Mouse (Mus musculus): ENCODE measurements at regions not wholly inside any gene's neighbourhood (a gene's known extent, or its start where the extent isn't known, plus 50 kb on each side); places are given as distances from the start of the nearest gene placed in this dataset.
"Not testable (repeated sequence)": the region's sequence is repeated elsewhere in the genome, so short reads cannot be mapped to it uniquely, and the experiment has no call there.

DNA sequence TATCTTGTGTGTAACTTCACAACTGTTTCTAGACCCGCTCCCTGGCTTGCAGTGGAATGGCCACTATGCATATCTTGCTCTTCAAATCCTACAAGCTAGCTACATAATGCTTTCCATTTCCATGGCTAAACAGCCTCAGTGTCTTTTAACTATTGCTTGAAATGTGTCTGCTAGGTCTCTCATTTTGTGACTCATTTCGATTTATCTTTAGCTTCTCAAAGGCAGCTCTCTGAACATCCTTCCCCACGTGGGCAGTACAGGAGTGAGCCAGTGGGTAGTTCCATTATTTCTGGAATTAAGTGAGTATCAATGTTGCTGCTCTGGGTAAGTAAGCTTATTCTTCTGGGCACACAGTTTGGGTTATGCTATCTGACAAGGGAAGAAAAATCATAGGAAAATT is 102.9 kb upstream of the Stxbp6 start:
- Histone ChIP-seq H3K79me2 (ENCODE audit: control insufficient read depth, insufficient read depth, low read length) (no peaks in the 10 kb centered on the region), H3K27ac (replicated peaks; ENCODE audit: insufficient read depth, low read depth, low read length) (no peak overlapping the region), H3K4me1 (ENCODE audit: control insufficient read depth, insufficient read depth, low read length) (no peaks in the 10 kb centered on the region), H3K36me3 (ENCODE audit: control insufficient read depth, insufficient read depth, low read length) (no peaks in the 10 kb centered on the region), H3K9ac (ENCODE audit: low read depth, low read length) (no peak overlapping the region), H3K4me3 (ENCODE audit: insufficient read depth, low read depth, low read length) (no peak overlapping the region), H3K27me3 (ENCODE audit: control insufficient read depth, insufficient read depth, low read length) (no peaks in the 10 kb centered on the region)
- TF ChIP-seq CTCF (IDR thresholded peaks at IDR 0.05; ENCODE audit: low read depth, low read length) (no peak), POLR2A (IDR thresholded peaks at IDR 0.05; ENCODE audit: extremely low read depth, insufficient read depth, low read length) (no peak)
- no peak for DNase-seq (ENCODE audit: extremely low read depth, low read depth, low spot score)
- 75% methylated on average over 3 of the region's 3 CpGs for WGBS

DNA sequence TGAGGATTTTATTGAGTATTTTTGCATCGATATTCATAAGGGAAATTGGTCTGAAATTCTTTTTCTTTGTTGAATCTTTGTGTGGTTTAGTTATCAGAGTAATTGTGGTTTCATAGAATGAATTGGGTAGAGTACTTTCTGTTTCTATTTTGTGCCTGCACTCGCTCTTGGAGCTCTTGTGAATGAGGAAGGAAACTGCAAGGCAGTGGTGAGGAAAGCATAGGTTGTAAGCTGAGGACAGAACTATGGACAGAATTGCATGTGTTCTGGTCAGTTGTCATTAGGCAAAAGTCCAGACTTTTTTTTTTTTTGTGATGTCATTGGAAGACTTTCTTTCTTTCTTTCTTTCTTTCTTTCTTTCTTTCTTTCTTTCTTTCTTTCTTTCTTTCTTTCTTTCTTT is 100.8 kb upstream of the Stxbp6 start:
- H3K27me3 ChIP-seq (ENCODE audit: control insufficient read depth, insufficient read depth, low read length); H3K4me3 ChIP-seq (ENCODE audit: insufficient read depth, low read depth, low read length); H3K4me1 ChIP-seq (ENCODE audit: control insufficient read depth, insufficient read depth, low read length); H3K79me2 ChIP-seq (ENCODE audit: control insufficient read depth, insufficient read depth, low read length); H3K27ac ChIP-seq (replicated peaks; ENCODE audit: insufficient read depth, low read depth, low read length); DNase-seq (ENCODE audit: extremely low read depth, low read depth, low spot score); H3K9ac ChIP-seq (ENCODE audit: low read depth, low read length); H3K36me3 ChIP-seq (ENCODE audit: control insufficient read depth, insufficient read depth, low read length): not testable (repeated sequence)
- 83% methylated on average over 2 of the region's 2 CpGs for WGBS

DNA sequence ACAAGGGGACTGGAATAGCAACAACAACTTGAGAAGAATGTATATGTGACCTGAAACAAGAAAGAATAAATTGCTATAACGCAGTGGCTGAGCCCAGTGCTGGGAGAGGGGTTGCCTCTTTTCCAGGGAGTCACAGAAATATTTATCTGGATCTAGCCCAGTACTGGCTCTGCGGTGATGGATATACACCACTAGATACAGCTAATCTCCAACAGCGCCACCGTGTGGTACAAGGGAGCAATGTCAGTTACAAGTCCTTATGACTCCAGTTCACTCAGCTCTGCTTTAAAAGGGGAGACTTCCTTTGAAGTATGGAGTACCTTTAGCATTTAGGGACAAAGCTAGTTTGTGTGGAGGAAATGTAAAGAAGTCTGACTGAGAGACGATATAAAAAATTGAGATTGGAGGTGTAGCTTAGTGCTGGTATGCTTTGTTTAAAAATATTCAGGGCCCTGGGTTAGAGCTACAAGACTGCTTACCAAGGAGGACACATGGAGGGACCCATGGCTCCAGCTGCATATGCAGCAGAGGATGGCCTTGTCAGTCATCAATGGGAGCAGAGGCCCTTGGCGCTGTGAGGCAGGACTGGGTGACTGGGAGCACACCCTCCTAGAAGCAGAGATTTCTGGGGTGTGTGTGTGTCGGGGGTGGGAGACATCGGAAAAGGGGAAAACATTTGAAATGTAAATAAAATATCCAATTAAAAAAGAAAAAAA is 97.6 kb upstream of the Stxbp6 start:
- no peaks in the 10 kb centered on the region for H3K27me3 ChIP-seq (ENCODE audit: control insufficient read depth, insufficient read depth, low read length)
- no peak overlapping the region for H3K9ac ChIP-seq (ENCODE audit: low read depth, low read length)
- TF ChIP-seq CTCF (IDR thresholded peaks at IDR 0.05; ENCODE audit: low read depth, low read length), result peak; percentile 45
- no peak for TF ChIP-seq POLR2A (IDR thresholded peaks at IDR 0.05; ENCODE audit: extremely low read depth, insufficient read depth, low read length)
- H3K4me1 ChIP-seq (ENCODE audit: control insufficient read depth, insufficient read depth, low read length), result no peaks in the 10 kb centered on the region
- no peak overlapping the region for H3K4me3 ChIP-seq (ENCODE audit: insufficient read depth, low read depth, low read length)
- H3K36me3 ChIP-seq (ENCODE audit: control insufficient read depth, insufficient read depth, low read length), result no peaks in the 10 kb centered on the region
- DNase-seq (ENCODE audit: extremely low read depth, low read depth, low spot score), result peak; percentile 69
- H3K27ac ChIP-seq (replicated peaks; ENCODE audit: insufficient read depth, low read depth, low read length), result no peak overlapping the region
- H3K79me2 ChIP-seq (ENCODE audit: control insufficient read depth, insufficient read depth, low read length), result no peaks in the 10 kb centered on the region
- WGBS, result 41% methylated on average over 8 of the region's 8 CpGs

DNA sequence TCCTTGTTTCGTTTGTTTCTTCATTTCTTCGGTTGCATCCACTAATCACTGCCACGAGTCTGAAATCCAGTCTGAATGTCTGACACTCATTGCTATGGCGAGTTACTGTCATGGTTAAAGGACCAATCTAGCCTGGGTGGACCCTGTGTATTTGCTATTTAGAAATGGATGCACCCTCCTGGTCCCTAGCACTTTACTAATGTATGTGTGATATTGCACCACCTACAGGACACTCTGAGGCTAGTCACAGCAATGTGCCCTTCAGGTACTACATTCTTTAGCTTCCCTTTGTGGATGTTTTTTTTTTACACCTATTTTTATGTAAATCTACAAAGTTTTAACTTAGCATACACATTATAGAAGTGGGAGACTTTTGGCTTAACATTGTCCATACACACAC is 87.5 kb upstream of the Stxbp6 start:
- WGBS, result 75% methylated on average over 4 of the region's 4 CpGs
- no peaks in the 10 kb centered on the region for H3K36me3 ChIP-seq (ENCODE audit: control insufficient read depth, insufficient read depth, low read length)
- H3K4me3 ChIP-seq (ENCODE audit: insufficient read depth, low read depth, low read length), result no peak overlapping the region
- no peaks in the 10 kb centered on the region for H3K27me3 ChIP-seq (ENCODE audit: control insufficient read depth, insufficient read depth, low read length)
- TF ChIP-seq CTCF (IDR thresholded peaks at IDR 0.05; ENCODE audit: low read depth, low read length), result peak; percentile 53
- TF ChIP-seq POLR2A (IDR thresholded peaks at IDR 0.05; ENCODE audit: extremely low read depth, insufficient read depth, low read length), result no peak
- H3K79me2 ChIP-seq (ENCODE audit: control insufficient read depth, insufficient read depth, low read length), result no peaks in the 10 kb centered on the region
- peak; percentile 38 for DNase-seq (ENCODE audit: extremely low read depth, low read depth, low spot score)
- H3K9ac ChIP-seq (ENCODE audit: low read depth, low read length), result no peak overlapping the region
- no peak overlapping the region for H3K27ac ChIP-seq (replicated peaks; ENCODE audit: insufficient read depth, low read depth, low read length)
- no peaks in the 10 kb centered on the region for H3K4me1 ChIP-seq (ENCODE audit: control insufficient read depth, insufficient read depth, low read length)

DNA sequence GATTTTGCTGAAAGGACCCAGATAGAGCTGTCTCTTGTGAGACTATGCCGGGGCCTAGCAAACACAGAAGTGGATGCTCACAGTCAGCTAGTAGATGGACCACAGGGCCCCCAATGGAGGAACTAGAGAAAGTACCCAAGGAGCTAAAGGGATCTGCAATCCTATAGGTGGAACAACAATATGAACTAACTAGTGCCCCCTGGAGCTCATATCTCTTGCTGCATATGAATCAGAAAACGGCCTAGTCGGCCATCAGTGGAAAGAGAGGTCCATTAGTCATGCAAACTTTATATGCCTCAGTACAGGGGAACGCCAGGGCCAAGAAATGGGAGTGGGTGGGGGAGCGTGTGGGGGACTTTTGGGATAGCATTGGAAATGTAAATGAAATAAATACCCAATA is 87.1 kb upstream of the Stxbp6 start:
- WGBS, result 84% methylated on average over 5 of the region's 5 CpGs
- not testable (repeated sequence) for H3K79me2 ChIP-seq (ENCODE audit: control insufficient read depth, insufficient read depth, low read length); H3K9ac ChIP-seq (ENCODE audit: low read depth, low read length); H3K36me3 ChIP-seq (ENCODE audit: control insufficient read depth, insufficient read depth, low read length); DNase-seq (ENCODE audit: extremely low read depth, low read depth, low spot score); H3K4me3 ChIP-seq (ENCODE audit: insufficient read depth, low read depth, low read length); H3K27me3 ChIP-seq (ENCODE audit: control insufficient read depth, insufficient read depth, low read length); H3K4me1 ChIP-seq (ENCODE audit: control insufficient read depth, insufficient read depth, low read length); H3K27ac ChIP-seq (replicated peaks; ENCODE audit: insufficient read depth, low read depth, low read length)

DNA sequence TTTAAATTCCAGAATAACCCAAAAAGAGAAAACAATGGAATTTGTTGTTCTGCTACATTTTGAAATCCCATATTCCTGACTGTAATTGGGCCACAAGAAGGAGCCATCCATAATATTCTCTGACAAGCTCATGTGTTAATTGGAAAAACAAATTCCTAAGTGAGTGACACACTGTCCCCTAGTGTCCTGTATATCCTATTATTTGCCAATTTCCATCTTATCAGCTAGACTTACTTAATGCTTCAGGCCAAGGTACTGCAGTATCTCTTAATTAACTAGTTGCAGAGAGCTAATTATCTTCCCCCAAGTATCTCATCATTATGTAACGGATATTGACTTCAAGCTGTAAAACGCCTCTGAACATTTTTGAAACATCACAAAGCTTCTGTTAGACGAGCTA is 84.5 kb upstream of the Stxbp6 start:
- no peaks in the 10 kb centered on the region for H3K36me3 ChIP-seq (ENCODE audit: control insufficient read depth, insufficient read depth, low read length)
- no peaks in the 10 kb centered on the region for H3K79me2 ChIP-seq (ENCODE audit: control insufficient read depth, insufficient read depth, low read length)
- DNase-seq (ENCODE audit: extremely low read depth, low read depth, low spot score), result no peak
- H3K9ac ChIP-seq (ENCODE audit: low read depth, low read length), result no peak overlapping the region
- TF ChIP-seq CTCF (IDR thresholded peaks at IDR 0.05; ENCODE audit: low read depth, low read length), result peak; percentile 36; the same call in 1 of the 2 replicates
- no peak for TF ChIP-seq POLR2A (IDR thresholded peaks at IDR 0.05; ENCODE audit: extremely low read depth, insufficient read depth, low read length)
- H3K27ac ChIP-seq (replicated peaks; ENCODE audit: insufficient read depth, low read depth, low read length), result no peak overlapping the region
- no peaks in the 10 kb centered on the region for H3K4me1 ChIP-seq (ENCODE audit: control insufficient read depth, insufficient read depth, low read length)
- no peak overlapping the region for H3K4me3 ChIP-seq (ENCODE audit: insufficient read depth, low read depth, low read length)
- 83% methylated on average over 3 of the region's 3 CpGs for WGBS
- H3K27me3 ChIP-seq (ENCODE audit: control insufficient read depth, insufficient read depth, low read length), result no peaks in the 10 kb centered on the region
